Mouse (Mus musculus) kidney, postnatal 4 days (tissue): Measurements from ENCODE around the gene Slc51a.

Experiments
- DNase-seq, 2 experiments: peaks; one replicate each; pipeline ENCODE4 v3.0.0; 2021; ENCODE audit warnings: mixed read lengths in 2 of 2

The Slc51a gene

DNA sequence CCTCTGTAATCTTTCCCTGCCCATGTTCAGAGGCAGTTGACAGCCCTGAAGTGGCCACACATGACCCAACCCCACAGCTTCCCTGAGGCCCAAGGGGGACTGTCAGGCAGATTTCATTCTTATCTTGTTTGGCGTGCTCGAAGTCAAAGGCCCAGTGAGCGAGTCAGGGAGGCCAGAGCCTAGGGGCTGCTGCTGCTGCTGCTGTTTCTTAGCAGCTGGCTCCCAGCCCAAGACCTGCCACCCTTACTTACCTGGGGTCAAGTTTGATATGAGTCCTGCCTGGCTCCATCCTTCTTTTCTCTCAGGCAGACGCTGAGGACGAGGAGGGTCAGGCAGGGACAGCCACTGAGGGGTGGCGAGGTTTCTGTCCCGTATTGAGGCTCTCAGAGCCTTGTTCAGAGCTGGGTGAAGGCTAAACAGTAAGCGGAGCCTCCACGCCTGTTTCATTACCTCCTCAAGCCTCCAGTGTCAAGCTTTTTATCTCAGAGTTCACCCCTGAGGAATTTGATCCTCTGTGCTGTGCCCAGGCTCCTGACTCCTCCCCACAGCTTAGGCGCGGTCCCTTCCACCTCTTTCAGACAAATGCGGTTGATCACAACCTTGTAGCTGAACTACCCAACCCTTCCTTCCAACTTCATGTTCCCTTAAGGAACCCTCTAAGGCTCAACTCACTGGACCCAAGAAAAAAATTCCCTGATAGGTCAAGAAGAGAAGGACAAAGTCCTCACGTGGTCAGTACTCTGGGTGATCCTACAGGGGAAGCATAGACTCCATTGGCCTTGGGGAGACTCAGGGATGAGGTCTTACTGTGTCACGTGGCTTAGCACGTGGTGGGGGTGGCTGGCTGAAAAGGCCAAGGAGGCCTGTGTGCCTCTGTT lies at the start of gene Slc51a:
Gene Slc51a (minus strand): TSS at position 646 of the 878 bp plus-strand sequence.
- no peak for DNase-seq

DNA sequence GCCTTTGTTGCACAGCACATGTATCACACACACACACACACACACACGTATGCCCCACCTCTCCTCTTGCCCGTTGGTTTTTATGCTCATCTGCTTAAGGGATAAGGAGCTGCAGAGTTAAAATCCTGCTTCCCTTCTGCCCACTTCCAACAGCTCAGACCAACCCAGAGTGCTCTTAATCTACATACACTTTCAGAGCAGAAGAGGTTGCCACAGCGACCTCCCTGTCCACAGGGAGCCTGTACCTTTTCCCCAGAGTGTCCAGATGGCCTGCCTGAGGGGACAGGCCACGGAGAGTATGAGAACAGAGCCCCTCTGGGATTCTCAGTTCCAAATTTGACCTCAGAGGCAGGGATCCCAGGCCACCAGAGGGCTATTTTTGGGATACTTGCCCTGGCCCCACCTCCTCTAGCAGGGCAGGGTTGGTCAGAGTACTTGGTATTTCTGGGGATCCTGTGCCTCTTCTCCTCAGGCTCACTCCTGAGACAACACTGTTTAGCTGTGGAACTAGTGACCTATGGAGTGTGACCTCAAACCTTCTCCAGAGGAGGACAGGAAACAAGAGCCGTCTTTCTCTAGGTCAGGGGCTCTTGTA lies 47.6 kb upstream of the Slc51a start:
- DNase-seq = no peak

DNA sequence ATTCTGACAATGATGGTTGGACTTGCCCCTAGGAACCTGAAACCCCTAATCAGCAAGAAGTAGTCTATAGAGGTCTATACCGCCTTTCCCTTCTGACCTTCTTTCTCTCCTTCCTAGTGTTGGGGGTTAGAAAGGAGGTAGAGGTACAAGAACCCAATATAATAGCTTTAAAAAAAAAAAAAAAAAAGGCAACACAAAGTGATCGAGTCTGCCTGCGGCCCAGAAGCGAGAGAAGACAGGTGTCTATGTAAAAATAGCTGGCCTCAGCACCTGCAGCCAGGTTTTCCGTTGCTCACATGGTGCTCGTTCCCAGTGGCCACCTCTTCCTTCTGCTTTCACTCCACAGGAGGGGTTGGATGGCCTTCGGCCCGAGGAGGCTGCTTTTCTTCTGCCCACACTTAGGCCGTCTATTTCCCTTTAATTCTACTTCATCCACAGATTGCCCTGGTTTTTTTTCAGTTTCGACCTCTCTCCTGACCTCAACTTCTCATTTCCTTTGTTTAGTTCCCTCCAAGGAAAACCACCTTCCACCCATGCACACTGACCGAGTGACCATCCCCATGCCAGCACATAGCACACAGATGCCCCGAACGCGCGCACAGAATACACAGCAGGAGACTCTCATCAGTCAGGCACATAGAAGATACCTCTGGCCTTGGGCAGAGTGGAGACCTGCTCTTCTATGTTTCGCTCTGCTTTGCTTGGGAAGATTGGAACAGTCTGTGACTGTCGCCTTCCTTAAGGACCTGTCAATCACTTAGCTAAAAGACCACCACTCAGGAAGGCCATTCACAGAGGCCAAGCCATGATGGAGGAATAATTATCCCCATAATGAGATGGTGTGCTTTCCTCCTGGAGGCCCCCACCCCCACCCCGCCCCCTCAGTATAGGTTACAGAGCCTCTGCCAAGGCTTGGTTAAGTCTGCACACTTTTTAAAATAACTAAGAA lies 45.5 kb upstream of the Slc51a start:
- DNase-seq = no peak

DNA sequence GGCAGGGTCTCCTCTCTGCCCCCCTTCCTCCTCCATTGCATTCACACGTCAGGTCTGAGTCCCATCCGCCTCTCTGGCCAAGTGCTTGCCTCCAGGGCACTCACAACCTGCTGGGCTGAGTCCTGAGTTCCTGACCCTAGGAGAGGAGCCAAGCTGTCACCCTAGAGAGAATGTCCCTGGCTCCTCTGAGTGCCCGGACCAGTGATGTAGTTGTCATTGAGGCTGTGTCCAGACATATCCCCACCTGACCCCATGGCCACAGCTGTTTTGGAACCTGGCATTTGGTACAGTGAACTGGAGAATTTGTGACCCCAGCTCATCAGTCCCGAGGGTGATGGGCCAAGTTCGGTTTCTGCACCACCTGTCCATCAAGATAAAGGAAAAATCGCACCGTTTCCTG lies 39.2 kb upstream of the Slc51a start:
- DNase-seq = no peak

DNA sequence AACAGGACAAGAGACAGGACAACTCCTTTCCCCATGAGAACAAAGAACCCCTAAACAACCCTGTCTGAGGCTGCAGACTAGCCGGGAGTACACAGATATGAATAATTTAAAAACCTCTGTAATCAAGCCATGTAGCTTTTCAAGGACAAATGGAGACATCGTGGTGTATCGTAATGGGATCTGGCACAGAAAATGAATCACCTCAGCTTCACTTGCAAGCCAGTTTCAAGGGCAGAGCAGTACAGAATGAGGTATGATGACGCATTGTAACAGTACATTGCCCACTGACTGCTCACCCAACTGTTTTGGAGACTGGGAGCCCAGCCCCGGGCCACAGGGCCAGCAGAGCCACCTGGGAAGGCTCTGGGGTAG lies 36.6 kb upstream of the Slc51a start:
- no peak for DNase-seq

DNA sequence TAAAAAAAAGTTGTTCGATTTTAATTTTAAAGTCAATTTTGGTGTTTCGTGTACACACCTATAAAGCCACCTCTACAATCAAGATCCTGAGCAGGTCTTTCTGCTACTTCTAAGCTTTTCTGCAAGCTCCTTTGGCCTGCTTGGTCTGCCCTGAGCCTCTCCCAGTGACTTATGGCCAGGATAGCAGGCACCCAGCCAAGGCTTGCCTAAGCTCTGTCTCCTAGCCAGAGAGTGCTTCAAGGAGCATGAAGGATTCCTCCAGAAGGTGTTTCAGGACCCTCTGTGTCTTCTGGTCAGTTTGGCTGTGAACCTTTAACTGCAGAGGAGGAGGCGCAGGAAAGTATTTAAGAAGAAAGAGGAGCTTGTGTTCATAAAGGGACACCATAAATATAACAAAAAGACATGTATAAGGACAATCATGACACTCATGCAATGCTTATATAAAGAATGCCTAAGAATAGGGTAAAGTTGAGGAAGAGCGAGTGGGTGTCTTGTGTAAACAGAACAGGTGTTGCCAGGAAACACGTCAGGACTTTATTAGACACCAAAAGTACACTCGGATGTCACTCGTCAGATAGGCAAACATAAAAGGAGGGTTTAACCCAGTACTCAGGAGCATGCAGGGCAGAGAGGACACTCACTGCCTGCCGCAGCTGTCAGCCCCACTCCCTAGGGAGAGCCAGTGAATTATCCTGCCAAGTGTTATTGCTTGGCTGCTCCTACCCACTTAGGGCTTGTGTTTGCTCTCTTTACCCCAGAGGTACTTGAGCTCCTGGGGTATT lies 36.0 kb upstream of the Slc51a start:
- DNase-seq = peak; percentile 33 to 45

DNA sequence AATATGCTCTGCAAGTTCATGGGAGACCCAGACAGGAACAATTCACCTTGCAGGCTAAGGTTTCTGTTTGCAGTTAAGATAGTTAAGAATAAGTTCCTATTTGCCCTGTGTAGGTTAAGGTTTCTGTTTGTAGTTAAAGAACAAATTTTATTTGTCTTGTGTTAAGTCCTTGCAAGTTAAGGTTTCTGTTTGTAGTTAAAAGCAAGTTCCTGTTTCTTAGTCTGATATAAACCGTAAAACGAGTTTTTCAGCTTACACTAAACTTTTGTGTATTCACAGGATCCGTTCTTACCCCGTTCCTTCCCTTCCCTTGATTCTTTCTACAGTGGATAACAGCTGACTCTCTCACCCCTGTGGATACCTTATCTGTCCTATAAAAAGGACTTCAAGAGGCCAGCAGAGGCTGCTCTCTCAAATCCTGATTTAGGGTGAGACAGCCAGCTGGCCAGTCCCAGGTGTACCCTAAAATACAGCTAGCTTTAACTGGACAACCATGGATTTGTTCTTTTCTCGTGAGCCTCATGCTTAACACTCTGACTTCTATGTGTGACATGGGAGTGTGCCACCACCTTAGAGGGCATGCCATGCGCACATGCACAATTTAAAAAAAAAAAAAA lies 35.0 kb upstream of the Slc51a start:
- DNase-seq = no peak

DNA sequence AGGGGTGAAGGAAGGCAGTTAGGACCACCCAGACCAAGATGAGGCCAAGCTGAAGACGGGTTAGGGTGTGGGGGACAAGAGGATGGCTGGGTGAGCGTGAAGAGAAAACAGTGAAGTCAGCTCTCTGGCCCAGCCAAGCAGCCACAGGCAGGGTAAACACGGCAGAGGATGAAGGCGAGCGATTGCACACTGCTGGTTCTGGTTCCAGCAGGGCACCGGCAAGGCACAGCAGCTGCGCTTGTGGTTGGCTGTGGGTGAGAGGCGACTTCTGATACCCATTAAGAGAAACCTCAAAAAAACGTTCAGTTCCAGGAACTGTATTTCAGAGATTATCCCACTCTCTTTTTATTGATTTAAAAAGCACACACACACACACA lies 32.7 kb upstream of the Slc51a start:
- DNase-seq = peak in 1 of 2 experiments; percentile 25

DNA sequence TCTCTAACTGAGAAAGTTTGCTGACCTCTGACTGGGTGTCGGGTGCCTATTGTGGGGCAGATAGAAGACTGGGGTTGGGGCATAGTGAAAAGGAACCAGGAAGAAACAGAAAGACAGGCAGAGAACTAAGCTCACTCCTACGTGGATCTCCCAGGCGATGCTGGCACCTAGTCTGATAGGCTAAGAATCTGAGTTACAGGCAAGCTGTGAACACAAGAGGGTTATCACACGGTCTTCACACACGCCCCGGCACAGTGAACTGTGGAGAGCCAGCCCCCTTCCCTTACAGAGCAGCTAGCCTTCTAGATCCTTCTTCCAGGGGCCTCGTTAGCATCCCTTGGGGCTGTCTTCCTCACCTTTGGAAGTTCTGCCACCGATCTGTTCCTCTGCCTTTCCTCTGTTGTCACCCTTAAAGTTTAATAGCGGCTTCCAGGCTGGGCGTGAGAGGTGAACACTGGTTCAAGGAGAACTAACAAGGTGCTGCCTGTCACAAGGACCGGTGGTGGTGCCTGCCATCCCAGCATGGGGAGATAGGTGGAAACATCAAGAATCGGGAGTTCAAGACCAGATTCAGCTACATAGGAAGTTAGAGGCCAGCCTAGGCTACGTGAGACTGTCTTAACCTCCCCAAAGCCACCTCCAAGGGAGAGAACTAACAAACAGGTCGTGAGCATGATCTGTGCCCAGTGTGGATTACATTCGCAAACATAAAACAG lies 32.1 kb upstream of the Slc51a start:
- no peak for DNase-seq

DNA sequence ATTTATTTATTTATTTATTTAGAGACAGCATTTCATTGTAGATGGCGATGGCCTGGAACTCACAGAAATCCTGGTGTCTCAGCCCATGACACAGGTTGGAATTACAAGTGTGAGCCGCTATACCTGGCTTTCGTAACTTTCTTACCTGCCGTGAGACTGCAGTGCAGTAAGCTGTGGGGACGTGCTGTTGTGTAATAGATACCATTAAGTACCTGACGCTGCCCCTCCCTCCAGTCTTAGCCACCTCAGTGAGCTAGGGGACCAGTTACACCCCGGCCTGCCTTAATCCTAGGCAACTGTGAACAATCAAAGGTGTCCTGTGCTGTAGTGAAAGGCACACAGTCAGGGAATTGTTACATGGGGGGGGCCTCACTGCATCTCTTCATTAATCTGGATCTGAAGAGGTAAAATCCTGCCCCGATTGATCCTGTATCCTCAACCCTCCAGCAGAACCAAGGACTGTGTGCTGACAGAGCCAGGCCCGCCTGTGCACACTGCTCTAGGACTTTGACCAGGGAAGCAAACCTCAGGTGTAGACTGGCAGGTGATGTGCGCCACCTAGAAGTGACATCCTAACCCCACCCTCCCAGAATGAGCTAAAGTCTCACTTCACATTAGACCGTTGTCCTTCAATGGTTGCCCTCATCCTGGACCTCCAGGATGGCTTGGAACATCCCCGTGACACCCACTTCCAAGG lies 30.3 kb upstream of the Slc51a start:
- no peak for DNase-seq

DNA sequence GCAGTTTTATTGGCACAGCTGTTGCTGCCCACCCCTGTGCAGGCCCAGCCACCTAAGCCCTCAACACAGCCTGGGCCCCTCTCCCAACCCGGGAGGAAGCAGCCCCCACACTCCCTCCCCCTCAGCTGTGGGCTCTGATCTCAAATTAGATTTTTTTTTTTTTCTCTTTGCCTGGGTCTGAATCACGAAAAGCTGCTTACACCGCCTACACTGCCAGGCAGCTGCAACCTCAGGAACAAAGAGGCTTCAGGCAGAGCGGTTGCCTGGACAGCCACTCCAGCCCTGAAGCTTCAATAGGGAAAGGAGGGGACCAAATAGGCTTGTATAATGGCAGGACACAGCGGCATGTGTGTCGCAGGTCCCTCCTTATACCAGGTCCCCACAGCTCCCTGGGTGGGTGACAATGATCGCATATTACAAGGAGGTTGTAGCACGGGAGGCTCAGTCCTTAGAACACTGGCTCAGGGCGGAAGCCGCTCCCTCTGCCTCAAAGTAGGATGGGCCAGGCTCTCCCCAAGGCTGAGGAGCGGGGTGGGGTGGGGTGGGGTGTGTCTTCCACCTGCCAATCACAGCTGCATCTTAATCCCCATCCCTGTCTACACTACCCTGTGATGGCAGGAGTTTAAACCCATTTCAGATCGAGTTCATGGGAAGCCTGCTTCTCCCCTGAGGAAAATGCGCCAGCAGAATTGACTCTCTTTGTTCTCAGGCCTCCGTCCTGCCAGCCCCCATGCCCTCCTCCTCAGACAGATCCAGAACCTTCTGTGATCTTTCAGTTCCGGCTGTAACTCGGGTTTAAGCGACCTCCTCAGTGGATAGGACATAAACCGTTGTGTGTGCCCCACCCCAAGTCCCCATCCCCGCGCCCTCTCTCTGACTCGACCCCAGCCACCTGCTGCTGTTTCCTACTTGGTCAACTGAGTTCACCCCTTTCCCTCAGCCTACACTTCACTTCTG lies 28.6 kb upstream of the Slc51a start:
- DNase-seq = peak in 1 of 2 experiments; percentile 42

DNA sequence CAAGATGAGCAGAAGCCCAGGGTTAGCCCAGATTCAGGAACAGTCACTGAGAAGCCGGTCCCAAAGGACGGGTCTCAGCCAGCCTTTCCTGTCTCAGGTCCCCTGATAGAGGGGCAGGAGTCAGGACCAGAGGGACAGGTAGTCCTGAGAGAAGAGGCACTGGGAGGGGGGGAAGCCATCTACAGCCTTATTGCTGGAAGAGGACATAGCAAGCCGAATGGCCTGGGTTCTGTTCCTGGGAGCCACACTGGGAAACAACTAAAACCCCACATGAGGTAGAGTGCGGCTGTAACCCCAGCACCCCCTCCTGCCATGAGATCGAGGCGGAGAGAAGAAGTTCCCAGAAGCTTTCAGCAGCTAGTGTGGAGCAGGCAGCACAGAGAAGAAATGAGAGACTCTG lies 26.3 kb upstream of the Slc51a start:
- no peak for DNase-seq

DNA sequence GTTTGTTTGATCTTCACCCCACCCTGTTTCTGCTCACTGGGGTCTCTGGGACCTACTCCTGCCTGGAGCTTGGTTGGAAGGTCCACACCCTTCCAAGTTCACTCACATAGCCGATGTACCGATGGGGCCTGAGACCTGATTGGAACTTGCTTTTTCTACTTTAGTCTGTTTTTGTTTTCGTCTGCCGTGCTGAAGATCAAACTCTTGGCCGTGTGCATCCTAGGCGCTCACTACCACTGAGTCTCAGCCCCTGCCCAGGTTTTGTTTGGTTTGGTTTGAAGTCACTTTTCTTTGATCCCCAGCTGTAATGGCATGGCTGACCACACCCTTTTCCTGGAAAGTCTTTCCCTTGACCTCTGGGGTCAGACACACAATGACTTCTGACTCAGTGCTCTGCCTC lies 25.7 kb upstream of the Slc51a start:
- no peak for DNase-seq

DNA sequence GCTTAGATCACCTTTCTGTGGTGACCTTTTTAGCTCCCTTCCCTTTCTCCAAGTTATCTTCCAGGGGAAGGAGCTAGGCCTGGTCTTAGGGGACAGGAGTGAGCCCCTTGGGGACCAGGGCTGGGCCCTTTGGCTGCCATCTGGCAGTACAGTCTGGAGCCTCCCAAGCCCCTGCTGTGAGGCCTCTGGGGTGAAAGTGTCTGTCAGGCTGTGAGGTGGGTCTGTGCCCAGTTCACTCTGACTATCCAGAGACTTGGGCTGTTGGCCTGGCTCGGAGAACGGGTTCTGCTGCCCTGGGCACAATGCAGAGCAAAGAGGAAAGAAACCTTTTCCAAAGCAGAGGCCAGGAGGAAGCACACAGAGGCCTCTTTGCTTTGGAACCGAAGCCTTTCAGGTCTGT lies 25.2 kb upstream of the Slc51a start:
- DNase-seq = no peak

DNA sequence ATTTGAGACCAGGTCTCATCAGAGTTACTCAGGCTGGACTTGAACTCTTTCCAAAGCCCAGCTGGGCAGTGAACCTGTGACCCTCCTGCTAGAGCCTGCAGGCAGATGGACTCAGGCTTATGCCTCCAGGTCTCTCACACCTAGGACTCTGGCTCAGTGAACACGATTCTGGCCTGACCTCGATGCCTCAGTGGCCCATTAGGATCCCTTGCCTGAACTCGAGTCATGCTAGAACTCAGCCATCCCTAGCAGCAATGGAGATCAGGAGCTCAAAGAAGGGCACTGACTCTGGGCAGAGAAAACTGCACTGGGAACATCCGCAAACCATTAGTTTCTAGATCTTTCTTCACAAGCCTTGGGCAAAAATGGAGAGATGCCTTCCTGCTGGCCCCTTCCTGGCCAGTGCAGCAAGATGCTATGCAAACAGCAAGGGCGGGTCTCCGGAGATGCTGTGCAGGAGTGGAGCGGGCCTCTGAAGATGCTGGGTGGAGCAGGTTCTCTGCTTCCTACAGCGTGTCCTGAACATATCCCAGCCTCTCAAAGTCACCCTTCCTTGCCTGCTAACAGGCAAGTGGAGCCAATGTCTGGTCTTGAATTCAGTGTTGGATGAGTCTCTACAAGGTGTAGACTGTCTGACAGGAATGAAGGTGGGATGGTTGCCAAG lies 24.3 kb upstream of the Slc51a start:
- DNase-seq = no peak

DNA sequence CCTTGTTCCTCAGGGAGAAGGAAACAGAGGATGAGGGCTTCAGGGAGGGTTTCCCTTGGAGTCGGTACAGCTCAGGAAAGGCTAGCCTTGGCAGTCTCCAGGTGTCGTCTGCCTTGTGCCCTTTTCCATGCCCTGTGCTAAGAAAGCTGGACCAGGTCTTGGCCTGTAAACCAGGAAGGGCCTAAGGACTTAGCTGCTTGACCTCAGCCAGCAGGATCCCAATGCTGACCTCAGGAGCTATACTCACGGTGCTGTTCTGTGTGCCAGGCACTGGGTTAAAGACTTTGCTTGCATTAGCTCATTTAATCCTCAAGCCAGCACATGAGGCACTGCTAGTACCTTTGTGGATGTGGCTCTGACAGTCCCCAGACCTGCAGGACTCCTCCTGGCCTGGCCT lies 23.7 kb upstream of the Slc51a start:
- no peak for DNase-seq

DNA sequence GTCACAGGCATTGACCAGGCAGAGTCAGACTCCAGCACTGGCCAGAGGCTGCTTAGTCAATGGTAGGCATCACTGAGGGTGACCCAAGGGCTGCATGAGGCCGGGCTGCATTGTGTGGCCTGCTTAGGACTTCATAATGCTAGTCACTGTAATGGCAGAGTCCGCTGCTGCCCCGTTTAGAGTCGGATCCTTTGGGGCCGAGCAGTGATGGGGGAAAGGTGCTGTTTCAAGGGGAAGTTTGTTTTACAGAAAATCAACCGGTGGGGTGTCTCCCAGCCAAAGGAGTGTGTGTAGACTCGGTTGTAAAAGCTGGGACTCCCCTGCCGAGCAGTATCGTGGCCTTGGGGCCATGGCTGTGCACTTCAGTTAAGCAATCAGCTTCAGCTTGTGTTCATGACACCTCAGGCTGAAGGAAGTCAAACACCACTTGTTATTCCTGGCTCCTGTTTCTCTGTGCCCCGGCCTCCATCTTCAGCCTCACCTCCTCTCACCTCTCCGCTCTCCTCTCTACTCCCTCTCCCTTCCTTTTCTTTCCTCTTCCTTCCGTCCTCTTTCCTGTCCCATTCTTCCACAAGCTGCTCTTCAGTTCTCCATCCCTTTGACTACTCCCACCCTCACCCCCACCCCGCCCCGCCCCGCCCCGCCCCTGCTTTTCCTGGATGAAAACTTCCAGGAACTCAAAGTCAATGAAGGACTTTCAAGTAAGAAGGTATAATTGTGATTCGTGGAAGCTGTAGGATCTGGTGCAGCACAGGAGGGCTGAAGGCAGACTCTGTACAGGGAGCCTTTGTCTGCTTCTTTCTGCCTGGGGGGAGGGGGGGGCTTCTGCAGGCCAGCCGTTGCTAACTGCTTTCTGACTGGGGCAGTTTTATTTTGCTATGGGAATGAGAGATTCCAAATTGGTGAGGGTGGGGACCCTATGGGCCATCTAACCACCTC lies 23.0 kb upstream of the Slc51a start:
- no peak for DNase-seq
